Mouse (Mus musculus) liver (tissue): Measurements from ENCODE around the gene Ccdc146.
"Not testable (repeated sequence)": the region's sequence is repeated elsewhere in the genome, so short reads cannot be mapped to it uniquely, and the experiment has no call there.

Experiments
- DNase-seq: peaks from one replicate; pipeline ENCODE4 v3.0.0-alpha.2; 2020; ENCODE audit warnings: mixed read lengths

The Ccdc146 gene

DNA sequence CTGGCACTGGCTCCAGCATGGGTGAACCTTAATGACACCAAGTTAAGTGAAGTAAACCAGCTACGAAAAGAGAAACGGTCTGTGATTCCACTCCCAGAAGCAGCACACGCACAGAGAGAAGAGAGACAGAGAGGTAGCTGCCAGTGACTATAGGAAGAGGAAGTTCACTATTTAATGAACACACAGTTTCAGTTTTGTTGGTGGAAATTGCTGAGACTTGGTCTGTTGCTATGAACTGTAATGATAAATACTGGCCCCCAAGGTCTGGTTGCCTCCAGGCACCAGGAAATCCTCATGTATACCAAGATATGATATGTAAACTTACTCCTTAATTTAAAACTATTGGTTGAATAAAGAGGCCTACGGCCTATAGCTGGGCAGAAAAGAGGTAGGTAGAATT is 38.0 kb downstream of the Ccdc146 start:
- no peak for DNase-seq

DNA sequence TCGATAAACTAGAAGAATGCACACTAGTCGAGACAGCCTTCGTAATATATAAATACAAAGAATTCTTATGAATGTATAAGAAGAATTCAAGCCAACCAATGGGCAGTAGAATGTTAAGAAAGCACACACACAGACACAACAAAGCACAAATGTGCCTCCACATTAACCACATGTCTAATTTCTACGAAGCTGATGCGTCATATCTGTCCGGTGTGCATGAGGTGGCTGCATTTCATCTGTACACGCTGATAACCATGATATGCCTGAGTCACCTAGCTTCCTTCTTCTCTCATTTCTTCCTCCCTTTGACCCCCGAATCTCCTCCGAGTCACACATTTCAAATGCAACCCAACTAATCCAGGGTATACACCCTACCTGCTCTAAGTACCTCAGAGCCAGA is 39.5 kb downstream of the Ccdc146 start:
- no peak for DNase-seq

DNA sequence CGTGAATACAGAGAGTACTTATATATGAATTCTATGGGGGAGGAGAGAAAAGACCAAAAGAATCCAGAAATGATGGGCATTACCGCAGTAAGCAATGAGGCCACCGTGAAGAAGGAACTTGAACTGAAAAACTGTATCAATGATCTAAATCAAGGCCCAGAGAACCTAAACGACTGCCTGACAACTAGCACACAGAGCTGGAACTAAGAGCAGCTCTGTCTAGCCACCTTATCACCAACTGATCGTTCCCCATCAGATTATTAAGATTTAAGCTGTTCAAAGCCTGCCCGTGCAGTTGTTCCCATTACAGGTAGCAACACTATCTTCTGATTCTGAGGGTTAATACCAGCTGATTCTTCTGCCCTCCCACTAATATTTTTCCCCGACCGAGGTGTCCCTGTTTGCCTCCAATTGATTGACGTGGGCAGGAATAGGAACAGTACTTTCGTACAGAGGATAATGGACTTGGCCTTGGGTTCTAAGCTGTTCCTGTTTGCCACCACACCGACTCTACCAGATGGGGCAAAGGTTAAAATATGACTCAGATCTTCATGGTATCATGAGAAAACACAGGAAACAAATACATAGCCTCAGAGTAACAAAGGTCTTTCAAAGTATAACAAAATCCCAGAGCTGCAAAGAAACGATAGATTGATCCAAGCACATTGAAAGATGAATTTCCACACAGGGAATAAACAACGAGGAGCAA is 40.1 kb downstream of the Ccdc146 start:
- DNase-seq, result no peak

DNA sequence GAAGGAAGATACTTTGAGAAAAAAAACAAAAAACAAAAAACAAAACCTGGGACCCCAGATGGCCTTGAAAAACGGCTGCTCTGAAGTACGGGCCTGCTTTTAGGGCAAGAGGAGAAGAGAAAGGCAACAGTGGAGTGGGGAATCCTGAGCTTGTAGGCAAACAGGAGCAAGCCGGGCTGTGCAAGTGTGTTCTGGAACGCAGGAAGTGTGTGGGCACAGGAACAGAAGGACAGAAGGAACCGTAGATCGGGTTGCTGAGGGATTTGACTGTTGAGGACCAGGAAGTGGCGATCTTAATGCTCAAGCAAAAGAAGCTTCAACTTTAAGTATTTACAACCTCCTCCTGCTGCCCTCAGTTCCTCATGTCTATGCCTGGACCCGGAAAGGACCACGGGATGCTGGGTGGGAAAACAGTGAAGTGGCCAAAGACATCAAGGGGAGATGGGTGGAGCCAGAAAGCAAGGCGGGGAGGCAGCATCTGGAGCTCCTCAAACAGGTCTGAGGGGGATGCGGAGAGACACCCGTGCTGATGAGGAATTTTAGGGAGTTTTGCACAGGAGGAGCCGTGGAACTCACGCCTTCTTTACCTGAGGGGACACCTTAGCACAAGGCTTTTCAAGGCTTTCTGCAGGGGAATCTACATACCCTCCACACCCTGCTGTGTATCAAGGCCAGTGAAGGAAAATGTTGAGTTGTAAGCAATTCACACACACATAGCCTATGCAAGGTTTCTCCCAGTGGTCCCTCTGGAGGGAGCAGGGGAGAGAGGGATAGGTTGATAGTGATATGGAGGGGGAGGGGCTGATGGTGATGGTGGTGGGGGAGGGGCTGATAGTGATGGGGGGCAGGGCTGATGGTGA is 40.9 kb downstream of the Ccdc146 start:
- DNase-seq, result no peak

GRCm38 (mm10) chr5:21382678-21383077 is 41.8 kb downstream of the Ccdc146 start:
- DNase-seq, result no peak

DNA sequence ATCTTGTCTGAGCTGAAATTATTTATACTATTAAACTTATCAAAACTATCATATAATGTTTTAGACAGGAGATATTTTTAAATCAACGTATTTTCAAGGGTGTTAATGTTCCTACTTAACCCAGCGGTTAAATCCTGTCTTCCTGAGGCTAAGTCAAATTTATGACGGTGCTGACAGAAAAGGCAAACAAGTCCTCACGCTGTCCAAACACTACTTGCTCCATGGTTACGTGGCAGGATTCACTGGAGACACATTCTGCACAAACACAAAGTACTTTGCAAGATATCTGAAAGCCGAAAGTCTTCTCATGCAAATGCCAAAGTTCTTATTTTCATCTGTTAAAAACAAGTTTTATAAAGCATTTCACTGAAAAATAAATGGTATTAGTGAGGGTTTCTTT is 42.5 kb downstream of the Ccdc146 start:
- DNase-seq, result no peak

DNA sequence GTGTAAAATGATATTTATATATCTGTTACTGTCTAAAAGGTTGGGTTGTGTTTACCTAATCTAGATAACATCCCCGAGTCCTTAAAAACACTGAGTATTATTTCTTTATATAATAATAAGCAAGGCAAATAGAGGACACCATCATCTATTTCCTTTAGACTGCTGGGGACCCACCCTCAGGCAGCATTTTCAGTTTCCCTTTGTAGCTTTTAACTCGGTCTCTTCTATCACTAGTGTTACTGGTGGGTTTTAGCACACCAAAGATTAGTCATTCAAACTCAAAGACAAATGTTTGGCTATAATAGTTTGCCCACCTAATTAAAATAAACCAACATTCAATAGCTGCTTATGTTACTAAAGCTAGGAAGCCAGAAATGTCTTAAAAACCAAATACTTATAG is 46.1 kb downstream of the Ccdc146 start:
- no peak for DNase-seq

DNA sequence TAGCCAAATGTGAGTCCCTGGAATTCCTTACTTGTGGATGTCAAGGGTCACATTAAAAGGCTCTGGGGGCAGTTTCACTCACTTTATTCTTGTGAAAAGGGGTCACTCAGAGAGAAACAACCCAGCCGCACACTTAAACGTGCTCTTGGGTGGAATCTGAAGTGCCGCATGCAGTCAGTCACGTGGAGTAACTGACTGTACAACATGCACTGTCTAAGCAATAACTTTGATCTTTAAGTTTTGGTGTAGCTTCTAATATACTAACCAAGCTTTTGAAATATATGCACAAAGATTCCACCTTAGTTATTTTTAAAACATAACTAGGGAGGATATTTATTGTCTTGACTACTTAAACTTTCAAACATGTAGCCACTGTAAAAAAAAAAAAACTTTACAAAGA is 47.5 kb downstream of the Ccdc146 start:
- no peak for DNase-seq

DNA sequence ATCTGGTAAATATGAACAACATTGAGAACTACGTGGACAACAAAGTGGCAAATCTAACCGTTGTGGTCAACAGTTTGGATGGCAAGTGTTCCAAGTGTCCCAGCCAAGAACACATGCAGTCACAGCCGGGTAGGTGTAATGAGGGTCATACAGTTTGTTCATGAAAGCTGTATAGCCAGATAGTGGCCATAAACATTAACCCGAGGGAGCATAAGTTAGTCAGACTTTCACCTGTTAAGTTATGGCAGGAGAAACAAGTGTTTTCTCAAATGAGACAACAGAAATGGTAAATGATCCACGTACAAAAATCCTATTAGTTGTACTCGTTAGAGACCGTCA is 51.3 kb downstream of the Ccdc146 start:
- DNase-seq, result no peak

GRCm38 (mm10) chr5:21372493-21373179 is 51.8 kb downstream of the Ccdc146 start, which contains the start of gene Fgl2:
Gene Fgl2, plus strand, starts transcription at chr5:21372642.
- peak; percentile 55 for DNase-seq

DNA sequence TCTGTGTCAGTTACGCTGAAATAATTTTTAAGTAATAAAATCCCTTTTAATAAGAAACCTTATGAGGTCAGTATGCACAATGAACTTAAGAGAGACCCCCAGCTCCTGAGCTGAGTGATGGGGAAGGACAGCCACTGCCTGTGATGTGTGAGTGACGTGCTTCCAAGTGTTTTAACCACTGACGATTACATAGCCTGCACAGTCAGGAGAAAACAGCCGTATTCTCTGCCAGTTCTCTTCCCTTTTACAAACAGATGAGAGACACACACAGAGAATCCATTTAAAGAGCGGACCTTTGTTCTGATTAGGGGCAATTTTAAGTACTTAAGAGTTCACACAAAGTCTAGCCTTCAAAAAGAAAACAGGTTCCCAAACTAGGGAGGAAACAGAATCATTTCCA is 52.6 kb downstream of the Ccdc146 start:
- DNase-seq, result no peak

- DNase-seq, result no peak
Measured at GRCm38 (mm10) chr5:21370218-21370947, 54.1 kb downstream of the Ccdc146 start.

DNA sequence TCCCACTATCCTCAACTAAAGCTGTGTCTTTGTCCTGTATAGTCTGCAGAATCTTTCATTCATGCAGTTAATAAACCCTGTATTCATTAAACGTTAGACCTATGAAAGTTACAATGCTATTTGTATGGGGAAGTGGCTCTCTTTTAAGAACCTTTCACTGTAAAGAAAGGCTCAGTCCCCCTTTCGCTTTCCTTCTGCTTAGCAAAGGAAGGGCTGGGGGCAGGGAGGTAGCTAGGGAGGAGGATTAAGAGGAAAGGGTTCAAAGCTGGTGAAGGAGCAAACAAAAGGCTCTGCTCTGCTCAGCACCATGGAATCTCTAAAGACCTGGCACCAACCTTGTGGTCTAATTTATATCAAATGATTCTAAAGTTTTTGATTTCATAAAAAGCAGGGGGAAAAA is 57.0 kb downstream of the Ccdc146 start:
- DNase-seq, result no peak

DNA sequence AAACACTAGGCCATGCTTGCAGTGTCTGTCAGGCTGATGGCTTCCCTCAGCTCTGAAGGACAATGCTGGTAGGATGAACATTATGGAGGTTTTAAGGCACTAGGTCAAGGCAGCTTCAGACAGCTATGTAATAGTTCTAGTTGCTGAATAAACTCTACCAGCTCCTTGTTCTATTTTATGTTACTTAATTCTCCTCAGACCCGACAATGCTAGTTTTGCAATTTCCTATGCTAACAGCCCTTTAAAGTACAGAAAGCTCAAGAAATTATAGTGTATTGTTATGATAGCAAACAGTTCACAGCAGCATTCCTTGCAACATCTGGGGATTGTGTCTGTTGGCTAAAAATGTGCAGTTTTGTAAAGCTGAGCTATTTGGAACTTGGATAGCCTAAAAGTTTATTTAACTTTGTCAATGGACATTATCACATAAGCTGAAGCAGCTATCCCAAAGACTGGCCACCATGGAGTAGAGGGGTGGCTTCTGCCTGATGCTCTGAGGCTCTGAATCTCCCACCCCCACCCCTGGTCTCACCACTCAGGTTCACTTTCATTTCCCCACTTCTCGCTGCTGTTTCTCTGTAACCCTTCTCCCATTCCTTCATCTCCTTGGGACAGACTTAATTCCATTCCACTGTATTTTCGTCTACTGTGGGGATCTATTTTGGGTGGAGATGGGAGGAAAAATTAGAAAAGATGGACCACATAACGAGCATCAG is 58.0 kb downstream of the Ccdc146 start:
- no peak for DNase-seq

GRCm38 (mm10) chr5:21363343-21363742 is 61.1 kb downstream of the Ccdc146 start:
- no peak for DNase-seq

GRCm38 (mm10) chr5:21358648-21359047 is 65.8 kb downstream of the Ccdc146 start:
- no peak for DNase-seq

DNA sequence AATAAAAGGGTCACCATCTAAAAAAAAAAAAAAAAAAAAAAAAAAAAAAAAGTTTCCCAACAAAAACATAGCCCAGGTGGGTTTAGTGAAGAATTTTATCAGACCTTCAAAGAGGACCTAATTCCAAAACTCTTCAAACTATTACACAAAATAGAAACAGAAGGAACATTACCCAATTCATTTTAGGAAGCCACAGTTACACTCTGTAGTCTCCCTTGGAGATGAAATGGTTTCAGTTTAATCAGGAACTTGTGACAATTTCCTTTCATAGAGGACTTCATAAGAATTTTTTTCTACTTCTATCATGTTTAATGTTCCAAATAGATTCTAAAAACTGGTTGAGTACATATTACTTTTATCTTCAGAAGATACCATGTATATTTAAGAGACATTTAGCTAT is 72.8 kb downstream of the Ccdc146 start:
- no peak for DNase-seq

GRCm38 (mm10) chr5:21348366-21348765 is 76.1 kb downstream of the Ccdc146 start:
- no peak for DNase-seq

DNA sequence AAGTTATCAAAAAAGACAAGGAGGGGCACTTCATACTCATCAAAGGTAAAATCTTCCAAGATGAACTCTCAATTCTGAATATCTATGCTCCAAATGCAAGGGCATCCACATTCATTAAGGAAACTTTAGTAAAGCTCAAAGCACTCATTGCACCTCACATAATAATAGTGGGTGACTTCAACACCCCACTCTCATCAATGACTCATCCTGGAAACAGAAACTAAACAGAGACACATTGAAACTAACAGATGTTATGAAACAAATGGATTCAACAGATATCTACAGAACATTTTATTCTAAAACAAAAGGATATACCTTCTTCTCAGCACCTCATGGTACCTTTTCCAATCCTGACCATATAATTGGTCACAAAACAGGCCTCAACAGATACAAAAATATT is 82.2 kb downstream of the Ccdc146 start:
- not testable (repeated sequence) for DNase-seq

DNA sequence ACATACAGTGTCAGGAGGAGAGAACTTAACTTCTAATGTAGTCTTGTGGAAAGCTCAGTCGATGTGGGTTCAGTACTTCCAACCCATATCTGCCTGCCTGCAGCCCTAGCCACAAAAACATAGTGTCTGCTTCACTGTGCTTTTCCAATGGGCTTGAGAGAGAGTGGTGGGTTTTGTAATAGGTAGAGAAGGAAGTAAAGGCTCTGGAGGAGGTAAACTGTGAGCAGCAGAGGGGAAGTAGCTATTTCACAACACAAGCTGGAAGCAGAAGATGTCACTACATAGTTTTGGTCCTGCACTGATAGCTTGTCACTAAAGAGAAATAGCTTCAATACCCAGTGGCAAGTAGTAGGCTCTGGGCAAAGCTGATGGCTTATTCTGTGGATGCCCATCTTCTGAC is 92.4 kb downstream of the Ccdc146 start:
- DNase-seq, result no peak

GRCm38 (mm10) chr5:21331656-21332055 is 92.8 kb downstream of the Ccdc146 start:
- no peak for DNase-seq
